Mouse (Mus musculus) embryonic stem cell, embryonic (primary cell): ENCODE measurements at regions not wholly inside any gene's neighbourhood (a gene's known extent, or its start where the extent isn't known, plus 50 kb on each side); places are given as distances from the start of the nearest gene placed in this dataset.

Source experiments
- CTCF ChIA-PET, 4 experiments: fragments of 300-600 bp in 2 of 4; fragments of 350-600 bp in 2 of 4; sonication (Branson Sonifier 250); formaldehyde crosslinking; loops; one replicate each; lab custom pipeline; 2022; ENCODE audit warnings: inconsistent platforms in 2 of 4; lab: Charles Lee
- POLR2A ChIA-PET, 4 experiments: fragments of 300-600 bp in 2 of 4; fragments of 350-600 bp in 2 of 4; sonication (Branson Sonifier 250); formaldehyde crosslinking; loops; one replicate each; lab custom pipeline; 2022; ENCODE audit warnings: antibody characterized with exemption in 4 of 4, inconsistent platforms in 1 of 4; lab: Charles Lee

GRCm38 (mm10) chrX:99319163-99319562 lies 151.9 kb downstream of the Pja1 start:
- CTCF ChIA-PET: no interaction called here
- POLR2A ChIA-PET: no interaction called here

- CTCF ChIA-PET: no interaction called here
- POLR2A ChIA-PET: no interaction called here
Measured at GRCm38 (mm10) chrX:99318141-99318540, 152.9 kb downstream of the Pja1 start.

- CTCF ChIA-PET: no interaction called here
- POLR2A ChIA-PET: no interaction called here
Measured at GRCm38 (mm10) chrX:99317736-99318135, 153.3 kb downstream of the Pja1 start.

- ChIA-PET CTCF (no interaction called here), POLR2A (no interaction called here)
Measured at GRCm38 (mm10) chrX:99316410-99317056, 154.5 kb downstream of the Pja1 start.

- CTCF ChIA-PET: no interaction called here
- POLR2A ChIA-PET: no interaction called here
Measured at GRCm38 (mm10) chrX:99299110-99299509, 163.2 kb downstream of the Efnb1 start.

DNA sequence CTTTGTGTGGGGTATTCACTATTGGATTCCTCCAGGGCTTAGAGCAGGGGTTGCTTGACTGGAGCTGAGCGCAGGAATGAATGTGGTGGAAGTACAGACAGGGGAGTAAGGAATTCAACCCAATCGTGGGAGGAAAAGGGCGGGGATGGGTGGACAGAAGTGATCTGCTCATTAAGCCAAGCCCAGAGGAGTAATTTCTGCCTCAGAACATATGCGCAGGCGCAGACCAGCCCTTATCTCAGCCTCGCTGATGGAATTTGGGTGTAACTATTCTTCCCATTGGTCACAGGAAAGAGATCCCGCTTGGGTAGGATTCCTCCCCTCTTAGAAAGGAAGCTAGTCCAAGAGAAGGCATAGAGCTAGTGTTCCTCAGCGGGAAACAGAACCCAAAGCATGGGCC lies 158.8 kb downstream of the Efnb1 start:
- ChIA-PET POLR2A (interaction anchor here in 1 of 4 experiments (1.0 kb wide), 1 partner anchor 271 kb away, joined by 3 read pairs; no protein-coding TSS in a partner anchor), CTCF (no interaction called here)

GRCm38 (mm10) chrX:99293967-99294366 lies 158.0 kb downstream of the Efnb1 start:
- ChIA-PET POLR2A (no interaction called here), CTCF (no interaction called here)

DNA sequence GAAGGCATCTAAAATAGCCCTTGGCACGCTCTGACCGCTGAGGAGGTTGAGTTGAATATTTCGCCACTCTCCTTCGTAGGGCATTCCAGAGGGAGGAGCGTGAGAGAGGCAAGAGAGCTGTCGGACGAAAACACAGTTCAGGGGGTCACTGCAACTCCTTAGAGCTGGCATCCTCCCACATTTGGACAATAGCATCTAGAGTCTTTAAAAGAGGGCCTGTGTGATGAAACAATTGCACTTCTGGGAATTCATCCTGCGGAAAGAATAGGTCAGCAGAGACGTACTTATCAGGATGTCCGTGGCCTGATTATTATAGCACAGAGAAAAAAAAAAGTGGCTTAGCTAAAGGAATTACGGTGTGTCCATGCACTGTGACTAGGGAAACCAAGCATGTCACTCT lies 156.8 kb downstream of the Efnb1 start:
- ChIA-PET POLR2A (no interaction called here), CTCF (interaction anchor here in 1 of 4 experiments (0.6 kb wide), 1 partner anchor 339 kb away, joined by 11 read pairs; no protein-coding TSS in a partner anchor)

DNA sequence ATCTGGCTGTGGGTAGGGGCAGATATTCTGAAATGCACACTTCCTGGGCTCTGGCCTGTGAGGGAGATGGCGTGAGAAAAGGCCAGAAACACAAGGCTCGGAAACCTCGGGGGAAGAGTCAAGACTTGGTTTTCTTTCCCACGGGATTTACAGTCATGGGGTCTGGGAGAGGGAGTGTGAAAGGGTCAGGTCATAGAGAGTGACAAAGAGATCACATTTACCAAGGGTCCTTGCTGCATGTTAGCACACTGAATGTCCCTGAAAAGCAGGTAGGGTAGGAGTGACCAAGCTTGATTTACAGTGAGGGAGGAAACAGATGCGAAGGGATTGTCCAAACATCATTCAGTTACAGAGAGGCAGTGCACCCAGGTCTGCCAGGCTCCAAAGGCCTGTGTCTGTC lies 156.0 kb downstream of the Efnb1 start:
- CTCF ChIA-PET: no interaction called here
- POLR2A ChIA-PET: no interaction called here

DNA sequence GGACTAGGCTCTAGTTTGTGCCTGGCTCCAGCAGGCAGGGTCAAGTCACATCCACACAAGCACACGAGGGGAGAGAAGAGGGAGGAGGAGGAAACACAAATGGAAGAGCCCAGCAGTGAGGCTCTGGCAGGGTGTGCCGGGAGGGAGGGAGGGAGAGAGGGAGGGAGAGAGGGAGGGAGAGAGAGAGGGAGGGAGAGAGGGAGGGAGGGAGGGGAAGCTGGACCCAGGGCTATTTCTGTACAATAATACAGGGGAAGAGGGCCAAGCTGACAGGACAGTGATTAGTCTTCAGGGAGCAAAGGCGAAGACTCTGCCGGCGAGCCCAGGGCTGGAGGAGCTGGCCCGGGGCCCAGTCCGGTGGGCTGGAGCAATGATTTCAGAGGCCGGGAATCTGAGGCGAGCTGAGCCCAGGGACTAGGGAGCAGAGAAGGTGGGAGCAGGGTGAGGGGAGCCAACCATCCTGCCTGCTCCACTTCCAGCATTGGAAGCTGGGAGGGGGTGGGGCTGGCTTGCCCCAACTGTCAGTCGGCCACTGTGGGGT lies 155.6 kb downstream of the Efnb1 start:
- ChIA-PET CTCF (no interaction called here), POLR2A (no interaction called here)

- POLR2A ChIA-PET: no interaction called here
- CTCF ChIA-PET: no interaction called here
Measured at GRCm38 (mm10) chrX:99287988-99288387, 152.1 kb downstream of the Efnb1 start.

- ChIA-PET POLR2A (interaction anchor here in 1 of 4 experiments (1.6 kb wide), 1 partner anchor 152 kb away, joined by 4 read pairs; no protein-coding TSS in a partner anchor), CTCF (no interaction called here)
Measured at GRCm38 (mm10) chrX:99286876-99287275, 150.9 kb downstream of the Efnb1 start.

GRCm38 (mm10) chrX:99285611-99286010 lies 149.7 kb downstream of the Efnb1 start:
- POLR2A ChIA-PET: interaction anchor here in 3 of 4 experiments (0.5 to 1.6 kb wide), 4 partner anchors 150 to 1293 kb away, joined by 3 to 4 read pairs (median 4); no protein-coding TSS in a partner anchor
- CTCF ChIA-PET: no interaction called here

DNA sequence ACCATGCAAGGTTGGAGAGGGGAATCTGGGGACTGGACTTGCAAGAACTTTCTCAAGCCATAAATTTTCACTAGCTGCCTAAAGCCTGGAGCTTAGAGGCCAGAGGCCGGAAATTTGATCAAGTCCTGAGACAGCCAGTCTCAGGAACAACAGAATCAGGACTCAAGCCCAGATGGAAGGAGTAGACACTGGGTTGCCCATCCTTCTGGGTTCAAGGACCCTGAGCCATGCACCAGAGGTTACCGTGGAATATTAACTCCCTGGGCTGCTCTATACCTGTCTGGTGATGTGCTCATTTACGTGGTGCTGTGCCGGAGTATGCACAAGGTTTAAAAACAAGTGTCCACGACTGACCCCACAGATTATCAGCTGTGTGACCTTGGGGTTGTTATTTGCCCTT lies 145.1 kb downstream of the Efnb1 start:
- POLR2A ChIA-PET: no interaction called here

GRCm38 (mm10) chrX:99280543-99280942 lies 144.6 kb downstream of the Efnb1 start:
- ChIA-PET CTCF (no interaction called here), POLR2A (no interaction called here)

More for the DNA sequence above, 145.1 kb downstream of the Efnb1 start:
- CTCF ChIA-PET: no interaction called here

DNA sequence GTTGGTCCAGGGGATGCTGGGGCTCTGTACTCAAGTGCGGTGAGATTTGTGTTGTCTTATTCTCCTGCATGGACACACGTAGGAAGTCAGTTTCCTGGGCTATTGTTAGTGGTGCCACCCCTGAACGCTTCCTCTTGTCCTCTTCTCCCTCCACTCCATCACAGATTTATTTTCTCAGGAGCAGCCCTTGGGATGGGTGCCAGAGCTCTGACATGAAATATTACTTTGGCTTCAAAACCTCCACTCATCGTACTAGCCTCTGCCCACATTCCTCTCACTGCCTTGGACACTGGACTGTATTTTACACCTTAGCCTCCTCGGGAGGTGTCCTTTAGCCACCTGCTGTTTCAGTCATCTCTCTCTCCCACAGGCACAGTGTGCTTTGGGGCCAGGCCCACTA lies 139.6 kb downstream of the Efnb1 start:
- ChIA-PET CTCF (no interaction called here), POLR2A (no interaction called here)

GRCm38 (mm10) chrX:99271908-99272307 lies 136.0 kb downstream of the Efnb1 start:
- POLR2A ChIA-PET: interaction anchor here in 1 of 4 experiments (0.5 kb wide), 1 partner anchor 104 kb away, joined by 5 read pairs; no protein-coding TSS in a partner anchor
- CTCF ChIA-PET: no interaction called here

DNA sequence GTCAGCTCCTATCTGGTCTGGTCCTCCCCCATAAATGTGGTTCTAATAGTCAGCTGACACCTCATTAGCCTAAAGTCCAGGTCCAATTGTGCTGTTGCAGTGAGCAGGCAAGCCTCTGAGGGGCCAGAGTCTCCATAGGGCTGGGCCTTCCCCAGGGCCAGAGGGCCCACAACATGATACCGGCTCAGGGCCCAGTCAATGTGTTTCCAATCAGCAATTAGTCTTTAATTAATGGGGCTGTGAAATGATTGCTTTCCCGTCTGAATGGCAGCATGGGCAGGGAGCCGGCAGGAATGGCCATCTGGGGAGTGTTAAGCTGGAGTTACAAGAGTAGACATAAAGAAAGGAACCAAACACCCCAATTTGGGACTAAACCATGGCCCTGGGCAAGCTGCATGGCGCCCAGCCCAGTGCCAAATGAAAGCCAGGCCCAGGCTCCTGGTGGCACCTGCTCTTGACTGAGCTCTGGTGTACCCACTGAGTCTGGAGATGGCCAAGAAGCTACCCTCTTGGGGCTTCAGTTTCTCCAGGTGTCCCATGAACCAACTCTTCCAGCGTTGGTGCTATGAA lies 113.2 kb downstream of the Efnb1 start:
- ChIA-PET POLR2A (no interaction called here), CTCF (no interaction called here)

DNA sequence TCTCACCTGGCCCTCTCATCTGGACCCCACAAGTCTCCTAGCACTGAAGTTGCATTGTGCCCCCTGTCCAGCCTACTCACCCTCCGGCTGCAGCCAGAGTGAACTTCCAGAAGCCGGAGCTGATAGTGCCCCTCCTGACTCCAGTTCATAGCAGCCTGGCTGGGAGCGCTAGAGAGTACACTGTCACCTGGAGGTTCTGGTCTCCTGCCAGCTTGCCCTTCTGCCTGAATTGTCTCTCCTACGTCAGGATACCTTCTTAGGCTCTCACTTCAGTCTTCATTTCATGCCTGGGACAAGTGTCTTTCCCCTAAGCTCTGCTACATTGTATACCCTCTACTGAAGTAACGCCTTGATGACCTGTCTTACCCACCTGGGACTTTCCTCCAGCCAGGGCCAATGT lies 112.3 kb downstream of the Efnb1 start:
- ChIA-PET CTCF (no interaction called here), POLR2A (no interaction called here)

DNA sequence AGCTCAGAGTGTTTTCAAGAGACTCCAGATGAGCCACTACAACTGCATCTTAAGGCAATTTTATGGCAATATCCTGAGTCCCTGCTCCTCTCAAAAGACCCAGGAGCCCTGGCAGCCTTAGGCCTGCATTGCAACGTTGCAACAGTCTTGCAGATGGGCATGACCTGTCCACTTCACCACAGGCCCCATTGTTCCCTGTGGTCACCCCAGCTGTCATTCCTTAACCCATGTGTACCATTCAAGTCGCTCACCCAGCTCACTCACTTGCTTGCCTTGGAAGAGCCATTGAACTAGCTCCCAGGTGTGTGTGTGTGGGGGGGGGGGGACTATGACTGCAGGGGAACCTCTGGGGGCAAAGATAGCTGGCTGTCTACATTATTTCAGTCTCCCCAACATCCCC lies 110.8 kb downstream of the Efnb1 start:
- CTCF ChIA-PET: no interaction called here
- POLR2A ChIA-PET: interaction anchor here in 1 of 4 experiments (0.6 kb wide), 1 partner anchor 43 kb away, joined by 3 read pairs; no protein-coding TSS in a partner anchor

DNA sequence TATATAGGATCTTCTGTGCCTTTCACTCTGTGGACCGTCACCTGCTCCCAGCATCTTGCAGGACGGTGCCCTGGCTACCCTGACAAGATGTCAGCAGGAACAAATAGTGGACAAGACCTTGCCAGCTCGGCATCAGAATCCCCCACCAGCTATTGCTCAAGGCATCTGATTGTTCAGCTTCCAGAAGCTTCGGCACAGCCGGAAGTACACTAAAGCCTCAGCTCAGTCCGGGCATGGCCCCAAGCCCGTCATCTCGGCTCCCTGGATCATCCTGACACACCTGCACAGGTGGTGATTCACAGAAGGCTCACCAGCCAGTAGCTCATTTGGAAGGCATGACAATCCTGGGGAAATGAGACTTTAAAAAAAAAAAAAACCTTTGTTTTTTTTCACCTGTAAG lies 110.1 kb downstream of the Efnb1 start:
- CTCF ChIA-PET: no interaction called here

More for the DNA sequence above, 110.1 kb downstream of the Efnb1 start:
- POLR2A ChIA-PET: no interaction called here
